Mouse (Mus musculus): ENCODE results near the gene Ccdc167. TPM values are rescaled to one million over a fixed set of nuclear protein-coding genes. Genes with fewer than 3 reads are reported as not detected.
A peak's percentile ranks its signal among the peaks of the same experiment; 100 is the strongest.
"Not testable (repeated sequence)": the region's sequence is repeated elsewhere in the genome, so short reads cannot be mapped to it uniquely, and the experiment has no call there.

Gene Ccdc167
- total RNA-seq, 1 experiment from 2014 or later, result 14.0 TPM

- no peak for DNase-seq
Observed at GRCm38 (mm10) chr17:29719628-29720575, 3.1 kb upstream of the Ccdc167 start.

GRCm38 (mm10) chr17:29718660-29719059 is 1.8 kb upstream of the Ccdc167 start:
- DNase-seq, result no peak

- not testable (repeated sequence) for DNase-seq
Observed at GRCm38 (mm10) chr17:29713734-29714133, 3.1 kb downstream of the Ccdc167 start.

- DNase-seq, result no peak
Observed at GRCm38 (mm10) chr17:29712565-29712964, 4.3 kb downstream of the Ccdc167 start.

GRCm38 (mm10) chr17:29711745-29712431 is 5.0 kb downstream of the Ccdc167 start:
- no peak for DNase-seq

- DNase-seq, result no peak
Observed at GRCm38 (mm10) chr17:29711076-29711744, 5.6 kb downstream of the Ccdc167 start.

GRCm38 (mm10) chr17:29710562-29711044 is 6.2 kb downstream of the Ccdc167 start:
- no peak for DNase-seq

- DNase-seq, result no peak
Observed at GRCm38 (mm10) chr17:29708783-29709182, 8.1 kb downstream of the Ccdc167 start.

GRCm38 (mm10) chr17:29706981-29707545 is 9.8 kb downstream of the Ccdc167 start:
- DNase-seq, result no peak

GRCm38 (mm10) chr17:29705881-29706280 is 11.0 kb downstream of the Ccdc167 start:
- no peak for DNase-seq

- peak; percentile 64 for DNase-seq
Observed at GRCm38 (mm10) chr17:29704781-29705180, 12.1 kb downstream of the Ccdc167 start.

- no peak for DNase-seq
Observed at GRCm38 (mm10) chr17:29702938-29703710, 13.7 kb downstream of the Ccdc167 start.

- no peak for DNase-seq
Observed at GRCm38 (mm10) chr17:29700573-29700972, 16.3 kb downstream of the Ccdc167 start.

- no peak for DNase-seq
Observed at GRCm38 (mm10) chr17:29698421-29698820, 18.4 kb downstream of the Ccdc167 start.

GRCm38 (mm10) chr17:29696940-29697339 is 19.9 kb downstream of the Ccdc167 start:
- no peak for DNase-seq

GRCm38 (mm10) chr17:29694516-29694915 is 22.3 kb downstream of the Ccdc167 start:
- no peak for DNase-seq

- no peak for DNase-seq
Observed at GRCm38 (mm10) chr17:29693571-29693970, 23.3 kb downstream of the Ccdc167 start.

GRCm38 (mm10) chr17:29692827-29693226 is 24.0 kb downstream of the Ccdc167 start:
- DNase-seq, result no peak

GRCm38 (mm10) chr17:29690257-29690656 is 26.6 kb downstream of the Ccdc167 start:
- no peak for DNase-seq

- DNase-seq, result no peak
Observed at GRCm38 (mm10) chr17:29688610-29689009, 28.2 kb downstream of the Ccdc167 start.

GRCm38 (mm10) chr17:29687373-29687772 is 29.5 kb downstream of the Ccdc167 start:
- no peak for DNase-seq

All from adrenal gland, postnatal 25 days (tissue).